Mouse (Mus musculus): ENCODE measurements around the gene 2310011J03Rik.

DNA sequence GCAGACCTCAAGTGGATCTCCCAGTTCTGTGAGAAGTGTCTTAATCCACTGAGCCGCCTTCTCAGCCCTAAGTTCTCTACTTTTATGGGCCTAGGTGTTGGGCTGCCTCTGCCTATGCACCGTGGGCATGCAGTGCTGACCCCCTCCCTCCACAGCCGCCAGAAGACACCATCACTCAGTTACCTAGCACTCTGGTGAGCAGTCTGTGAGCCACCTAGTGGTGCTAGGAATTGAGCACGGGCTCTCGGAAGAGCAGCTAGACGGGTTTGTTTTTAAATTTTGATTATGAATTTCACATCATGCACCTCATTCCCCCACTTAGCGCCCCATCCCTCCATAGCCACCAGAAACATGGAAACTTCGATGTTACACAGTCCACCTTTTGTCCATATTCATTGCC lies 31.7 kb downstream of the 2310011J03Rik start:
- TF ChIP-seq CTCF (IDR thresholded peaks at IDR 0.05; ENCODE audit: low read depth, low read length) (peak; percentile 45), POLR2A (IDR thresholded peaks at IDR 0.05; ENCODE audit: insufficient read depth, low read length) (no peak), EP300 (IDR thresholded peaks at IDR 0.05; ENCODE audit: insufficient read depth, low read depth, low read length) (no peak)

All from ES-Bruce4 (cell line).